Mouse (Mus musculus) liver, adult (tissue): Measurements from ENCODE around the gene Hpse2.

Source experiments
- GATA4 ChIP-seq: IDR thresholded peaks from 2 replicates; pipeline ENCODE4 v1.6.1; 2014; ENCODE audit warnings: mild to moderate bottlenecking, low read length; ENCODE audit not compliant: insufficient replicate concordance

Gene Hpse2

GRCm38 (mm10) chr19:43388017-43388904 is at the start of gene Hpse2:
Gene Hpse2 (minus strand): TSS chr19:43388355.
- no peak for TF ChIP-seq GATA4

GRCm38 (mm10) chr19:43427446-43428224 is 39.5 kb upstream of the Hpse2 start:
- TF ChIP-seq GATA4, result no peak

- no peak for TF ChIP-seq GATA4
Measured at GRCm38 (mm10) chr19:43424082-43424481, 35.9 kb upstream of the Hpse2 start.

- TF ChIP-seq GATA4, result no peak
Measured at GRCm38 (mm10) chr19:43420506-43420905, 32.4 kb upstream of the Hpse2 start.

GRCm38 (mm10) chr19:43415565-43415964 is 27.4 kb upstream of the Hpse2 start:
- no peak for TF ChIP-seq GATA4

- no peak for TF ChIP-seq GATA4
Measured at GRCm38 (mm10) chr19:43407181-43407580, 19.0 kb upstream of the Hpse2 start.

- no peak for TF ChIP-seq GATA4
Measured at GRCm38 (mm10) chr19:43396327-43396726, 8.2 kb upstream of the Hpse2 start.

GRCm38 (mm10) chr19:43387071-43387770 is 934 bp downstream of the Hpse2 start:
- TF ChIP-seq GATA4, result no peak

- TF ChIP-seq GATA4, result no peak
Measured at GRCm38 (mm10) chr19:43386041-43386952, 1.9 kb downstream of the Hpse2 start.

GRCm38 (mm10) chr19:43385451-43385850 is 2.7 kb downstream of the Hpse2 start:
- TF ChIP-seq GATA4, result no peak

- TF ChIP-seq GATA4, result no peak
Measured at GRCm38 (mm10) chr19:43384978-43385431, 3.1 kb downstream of the Hpse2 start.

GRCm38 (mm10) chr19:43384346-43384977 is 3.7 kb downstream of the Hpse2 start:
- TF ChIP-seq GATA4, result no peak

- TF ChIP-seq GATA4, result no peak
Measured at GRCm38 (mm10) chr19:43358830-43359229, 29.3 kb downstream of the Hpse2 start.

GRCm38 (mm10) chr19:43311125-43311524 is 77.0 kb downstream of the Hpse2 start:
- TF ChIP-seq GATA4, result no peak
